Comparison of ENCODE assay signal across 22 mouse cellular contexts in the genomic region with DNA sequence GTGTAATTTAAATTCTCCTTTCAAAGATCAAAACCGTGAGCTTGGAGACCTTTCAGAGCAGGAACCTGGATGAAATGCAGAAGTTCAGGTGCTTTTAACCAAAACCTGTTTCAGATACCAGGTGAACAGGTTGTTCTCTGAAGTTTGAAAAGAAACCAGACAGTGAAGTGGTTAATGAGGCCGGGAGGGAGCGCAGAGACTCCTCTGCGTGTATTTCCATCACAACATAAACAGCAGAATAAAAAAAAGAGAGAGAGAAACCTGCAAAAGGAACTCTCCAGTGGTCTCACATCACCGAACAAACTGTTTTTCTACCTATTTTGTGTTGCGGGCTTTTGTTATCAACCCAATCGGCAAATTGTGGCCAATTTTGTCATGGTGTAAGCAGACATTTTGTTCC.
"Had no signal": no experiment of that assay in that cellular context is flagged by ENCODE, and none has a peak within 500 bp of the region (broad histone marks: within the 10 kb centered on the region; RNA-seq: fewer than 3 reads in every experiment).

No protein-coding gene starts in this region.

- DNase-seq: kidney, adult 11 months; kidney, adult 8-10 months; kidney, postnatal 10 days; kidney, postnatal 36 days; layer of hippocampus, postnatal 36 days; left cerebral cortex, postnatal 4 days; liver, postnatal 0 days; lung, embryonic 14.5 days; lung, postnatal 36 days; right cerebral cortex, adult 18-20 months; right cerebral cortex, postnatal 14 days; right cerebral cortex, postnatal 4 days; thymus, postnatal 25 days had no signal

- ATAC-seq: liver, postnatal 0 days; lung, postnatal 0 days; midbrain, embryonic 13.5 days; midbrain, embryonic 16.5 days had no signal

- H3K36me3 ChIP-seq: kidney, embryonic 15.5 days; limb, embryonic 12.5 days; limb, embryonic 15.5 days; midbrain, embryonic 13.5 days; neural tube, embryonic 12.5 days; neural tube, embryonic 15.5 days; stomach, embryonic 15.5 days had no signal

- H3K27me3 ChIP-seq: kidney, embryonic 15.5 days; limb, embryonic 12.5 days; neural tube, embryonic 12.5 days; neural tube, embryonic 15.5 days; stomach, embryonic 15.5 days had no signal
